Mouse (Mus musculus): ENCODE data around the gene Eno4. TPM values are rescaled to one million over a fixed set of nuclear protein-coding genes. Genes with fewer than 3 reads are reported as not detected.
"Not testable (repeated sequence)": the region's sequence is repeated elsewhere in the genome, so short reads cannot be mapped to it uniquely, and the experiment has no call there.

The Eno4 gene
- 2.7 and 3.5 TPM in 2 replicates for polyA plus RNA-seq (2015; fragmentation: Nextera tagmentation; extraction: Ambion mirVana)

DNA sequence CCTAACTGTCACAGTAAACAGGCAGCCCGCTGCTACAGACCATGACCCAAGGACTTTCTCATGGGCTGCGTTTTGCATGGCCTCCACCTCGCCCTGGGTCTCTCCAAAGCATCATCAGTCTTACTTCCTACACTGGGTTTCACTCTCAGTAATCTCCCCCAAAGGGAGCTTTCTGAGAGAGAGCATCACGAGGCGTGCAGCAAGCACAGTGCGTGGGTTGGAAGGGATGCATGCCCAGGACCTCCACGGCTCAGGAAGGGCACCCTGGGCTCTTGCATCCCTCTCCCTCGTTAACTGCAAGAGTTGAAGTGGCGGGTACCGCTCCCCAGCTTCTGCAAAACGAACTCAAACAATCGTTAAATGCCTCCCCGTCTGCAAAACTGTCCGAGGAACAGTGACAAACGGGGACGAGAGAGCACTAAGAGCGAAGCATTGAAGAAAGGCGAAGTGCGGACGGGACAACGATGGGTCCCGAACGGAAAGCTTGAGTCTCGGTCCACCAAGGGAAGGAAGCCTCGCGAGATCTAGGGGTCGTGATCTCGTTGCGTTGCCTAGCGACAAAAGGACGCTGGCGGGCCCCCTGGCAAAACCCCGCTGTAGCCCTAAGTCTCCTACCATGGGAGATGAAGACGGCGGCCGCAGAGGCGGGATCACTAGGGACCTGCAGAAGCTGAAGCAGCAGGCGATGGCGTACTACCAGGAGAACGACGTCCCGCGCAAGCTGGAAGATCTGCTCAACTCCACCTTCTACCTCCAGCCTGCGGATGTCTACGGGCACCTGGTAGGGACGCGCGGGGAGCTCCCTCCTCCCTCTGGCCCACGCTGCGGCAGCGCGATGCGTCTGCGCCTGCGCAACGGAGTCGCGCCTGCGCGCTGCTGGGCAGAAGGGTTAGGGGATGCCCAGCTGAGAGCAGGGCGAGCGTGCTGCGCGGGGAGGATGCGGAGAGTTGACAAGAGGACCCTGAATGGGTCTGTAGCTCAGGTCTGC, at the start of gene Eno4, which contains the start of gene Hspa12a:
Gene Eno4 (plus strand): TSS at position 585 of the 988 bp plus-strand sequence.
Gene Hspa12a (minus strand): TSS at position 814 of the 988 bp plus-strand sequence.
- TF ChIP-seq EP300 (IDR thresholded peaks at IDR 0.05) = no peak
- TF ChIP-seq CTCF (IDR thresholded peaks at IDR 0.05) = no peak
- 1% methylated on average over 63 of the region's 65 CpGs for WGBS
- peak within 1 kb of the TSS; percentile 55 for H3K4me3 ChIP-seq (ENCODE audit: low read depth, low read length)

DNA sequence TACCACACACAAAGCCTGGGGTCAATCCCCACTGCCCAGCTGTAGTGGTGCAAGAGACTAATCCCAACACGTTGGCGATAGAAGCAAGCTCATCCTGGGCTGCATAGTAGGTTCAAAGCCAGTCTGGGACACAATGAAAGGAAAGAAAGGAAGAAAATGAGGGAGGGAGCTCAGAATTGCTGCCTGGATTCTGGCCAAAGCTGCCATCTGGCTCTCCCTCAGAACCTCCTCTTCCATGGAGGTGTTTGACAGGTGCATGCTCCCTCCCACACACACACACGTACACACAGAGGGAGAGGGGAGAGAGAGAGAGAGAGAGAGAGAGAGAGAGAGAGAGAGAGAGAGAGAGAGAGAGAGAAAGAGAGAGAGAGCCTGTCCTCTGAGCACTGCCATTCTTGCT, 47.0 kb upstream of the Eno4 start:
- Histone ChIP-seq H3K36me3 (ENCODE audit: insufficient read depth, low read length) (no peaks in the 10 kb centered on the region), H3K4me1 (ENCODE audit: insufficient read depth, low read depth, low read length) (no peaks in the 10 kb centered on the region), H3K27me3 (replicated peaks; ENCODE audit: insufficient read depth, low read length) (no peaks in the 10 kb centered on the region), H3K4me3 (ENCODE audit: low read depth, low read length) (no peak overlapping the region), H3K4me2 (replicated peaks; ENCODE audit: low read depth, low read length) (no peak overlapping the region), H3K9ac (replicated peaks; ENCODE audit: low read depth) (no peak overlapping the region), H3K9me3 (ENCODE audit: low read length) (no peaks in the 10 kb centered on the region), H3K27ac (ENCODE audit: low read length) (no peak overlapping the region)
- 64% methylated on average over 2 of the region's 3 CpGs for WGBS
- DNase-seq (ENCODE audit: low spot score) (no peak), ATAC-seq (no peak)
- no peak for TF ChIP-seq EP300 (IDR thresholded peaks at IDR 0.05)
- TF ChIP-seq CTCF (IDR thresholded peaks at IDR 0.05) = no peak

More for the DNA sequence above, at the start of gene Eno4, which contains the start of gene Hspa12a:
- no peaks in the 10 kb centered on the region for H3K4me1 ChIP-seq (ENCODE audit: insufficient read depth, low read depth, low read length)
- no peaks in the 10 kb centered on the region for H3K9me3 ChIP-seq (ENCODE audit: low read length)
- ATAC-seq (peak; percentile 98), DNase-seq (ENCODE audit: low spot score) (peak; percentile 96)
- peak within 1 kb of the TSS; percentile 79 for H3K4me2 ChIP-seq (replicated peaks; ENCODE audit: low read depth, low read length)
- no peak within 1 kb of the TSS for H3K27ac ChIP-seq (ENCODE audit: low read length)
- peak within 1 kb of the TSS; percentile 70 for H3K9ac ChIP-seq (replicated peaks; ENCODE audit: low read depth)
- H3K36me3 ChIP-seq (ENCODE audit: insufficient read depth, low read length) = no peaks in the 10 kb centered on the region
- H3K27me3 ChIP-seq (replicated peaks; ENCODE audit: insufficient read depth, low read length) = no peaks in the 10 kb centered on the region

DNA sequence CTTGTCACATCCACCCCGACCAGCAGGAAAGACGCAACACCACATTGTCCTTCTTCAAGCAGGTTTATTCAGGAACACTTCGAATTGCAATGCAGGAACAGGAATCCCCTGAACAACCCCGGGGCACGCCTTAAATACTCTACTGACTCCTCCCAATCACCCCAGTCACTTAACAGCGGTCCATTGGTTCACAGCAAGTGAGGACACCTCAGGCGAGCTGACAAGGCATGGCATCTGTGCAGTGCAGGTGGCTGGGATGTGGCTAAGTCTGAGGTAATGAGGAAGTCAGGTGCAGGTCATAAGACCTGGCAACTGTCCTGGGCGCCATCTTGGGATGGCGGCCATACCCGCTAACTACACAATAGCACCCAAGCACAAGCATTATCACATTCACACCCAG, 42.8 kb upstream of the Eno4 start:
- 86% methylated on average over 10 of the region's 10 CpGs for WGBS
- not testable (repeated sequence) for H3K9me3 ChIP-seq (ENCODE audit: low read length); DNase-seq (ENCODE audit: low spot score); H3K36me3 ChIP-seq (ENCODE audit: insufficient read depth, low read length); ATAC-seq; H3K27ac ChIP-seq (ENCODE audit: low read length); H3K4me3 ChIP-seq (ENCODE audit: low read depth, low read length); H3K4me1 ChIP-seq (ENCODE audit: insufficient read depth, low read depth, low read length); H3K9ac ChIP-seq (replicated peaks; ENCODE audit: low read depth); H3K27me3 ChIP-seq (replicated peaks; ENCODE audit: insufficient read depth, low read length); H3K4me2 ChIP-seq (replicated peaks; ENCODE audit: low read depth, low read length)

DNA sequence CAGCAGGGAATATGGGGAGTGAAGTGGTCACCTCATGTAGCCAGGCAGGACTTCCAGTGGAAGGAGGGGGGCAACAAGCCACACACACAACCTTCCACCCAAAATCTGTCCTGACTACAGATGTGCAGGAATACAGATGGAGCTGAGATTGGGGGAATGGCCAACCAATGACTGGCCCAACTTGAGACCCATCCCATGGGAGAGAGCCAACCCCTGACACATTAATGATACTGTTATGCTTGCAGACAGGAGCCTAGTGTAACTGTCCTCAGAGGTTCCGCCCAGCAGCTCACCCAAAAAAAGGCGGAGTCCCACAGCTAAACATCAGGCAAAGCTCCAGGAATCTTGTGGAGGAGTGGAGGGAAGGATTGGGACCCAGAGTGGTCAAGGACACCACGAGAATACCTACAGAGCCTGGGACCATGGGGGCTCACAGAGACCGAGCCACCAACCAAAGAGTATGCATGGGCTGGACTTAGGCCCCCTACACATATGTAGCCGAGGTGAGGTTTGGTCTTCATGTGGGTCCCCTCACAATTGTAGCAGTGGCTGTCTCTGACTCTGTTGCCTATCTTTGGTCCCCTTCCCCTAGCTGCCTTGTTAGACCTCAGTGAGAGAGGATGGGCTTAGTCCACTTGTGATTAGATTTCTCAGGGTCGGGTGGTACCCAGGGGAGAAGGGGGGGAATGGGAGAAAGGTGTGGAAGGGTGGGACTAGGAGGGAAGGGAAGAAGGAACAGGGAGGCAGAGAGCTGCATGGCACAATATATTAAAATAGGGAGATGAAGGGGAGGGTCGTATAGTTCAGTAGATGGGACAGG, 39.9 kb upstream of the Eno4 start:
- Histone ChIP-seq H3K27me3 (replicated peaks; ENCODE audit: insufficient read depth, low read length) (no peaks in the 10 kb centered on the region), H3K9me3 (ENCODE audit: low read length) (no peaks in the 10 kb centered on the region), H3K27ac (ENCODE audit: low read length) (no peak overlapping the region), H3K4me1 (ENCODE audit: insufficient read depth, low read depth, low read length) (peaks cover 2% of the 10 kb centered on the region; the same call in 1 of the 2 replicates), H3K4me3 (ENCODE audit: low read depth, low read length) (no peak overlapping the region), H3K4me2 (replicated peaks; ENCODE audit: low read depth, low read length) (peak overlapping the region; percentile 40; the same call in 1 of the 2 replicates), H3K36me3 (ENCODE audit: insufficient read depth, low read length) (no peaks in the 10 kb centered on the region), H3K9ac (replicated peaks; ENCODE audit: low read depth) (no peak overlapping the region)
- 58% methylated on average over 7 of the region's 7 CpGs for whole genome bisulfite sequencing
- TF ChIP-seq CTCF (IDR thresholded peaks at IDR 0.05) (no peak), EP300 (IDR thresholded peaks at IDR 0.05) (no peak)
- peak; percentile 14 for ATAC-seq
- DNase-seq (ENCODE audit: low spot score) = no peak

DNA sequence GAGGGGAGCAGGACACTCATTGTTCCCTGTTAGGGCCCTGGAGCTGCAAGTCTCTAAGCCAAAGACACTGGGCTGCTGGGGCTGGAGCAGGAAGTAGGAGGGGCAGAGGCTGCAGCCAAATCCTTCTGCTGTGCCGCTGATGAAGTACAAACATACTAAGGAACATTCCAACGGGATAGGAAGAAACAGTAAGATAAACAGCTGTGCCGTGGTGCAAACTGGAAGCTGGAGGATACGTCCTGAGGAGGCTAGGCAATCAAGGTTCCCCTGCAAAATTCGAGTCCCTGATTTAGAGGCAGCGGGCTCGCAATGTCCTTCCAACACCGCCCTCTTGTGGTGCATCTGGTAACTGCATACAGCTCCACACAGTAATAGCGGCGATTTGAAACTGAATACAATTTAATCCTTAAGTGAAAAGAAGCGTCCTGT, 39.3 kb upstream of the Eno4 start:
- Histone ChIP-seq H3K9me3 (ENCODE audit: low read length) (no peaks in the 10 kb centered on the region), H3K36me3 (ENCODE audit: insufficient read depth, low read length) (no peaks in the 10 kb centered on the region), H3K4me3 (ENCODE audit: low read depth, low read length) (no peak overlapping the region), H3K27ac (ENCODE audit: low read length) (no peak overlapping the region), H3K4me1 (ENCODE audit: insufficient read depth, low read depth, low read length) (peaks cover 3% of the 10 kb centered on the region; the same call in 1 of the 2 replicates), H3K9ac (replicated peaks; ENCODE audit: low read depth) (no peak overlapping the region), H3K4me2 (replicated peaks; ENCODE audit: low read depth, low read length) (peak overlapping the region; percentile 40), H3K27me3 (replicated peaks; ENCODE audit: insufficient read depth, low read length) (no peaks in the 10 kb centered on the region)
- ATAC-seq (peak; percentile 90), DNase-seq (ENCODE audit: low spot score) (peak; percentile 87)
- TF ChIP-seq EP300 (IDR thresholded peaks at IDR 0.05) (peak; percentile 63; the same call in 1 of the 2 replicates), CTCF (IDR thresholded peaks at IDR 0.05) (peak; percentile 98)
- under 1% methylated on average over 11 of the region's 11 CpGs for WGBS

DNA sequence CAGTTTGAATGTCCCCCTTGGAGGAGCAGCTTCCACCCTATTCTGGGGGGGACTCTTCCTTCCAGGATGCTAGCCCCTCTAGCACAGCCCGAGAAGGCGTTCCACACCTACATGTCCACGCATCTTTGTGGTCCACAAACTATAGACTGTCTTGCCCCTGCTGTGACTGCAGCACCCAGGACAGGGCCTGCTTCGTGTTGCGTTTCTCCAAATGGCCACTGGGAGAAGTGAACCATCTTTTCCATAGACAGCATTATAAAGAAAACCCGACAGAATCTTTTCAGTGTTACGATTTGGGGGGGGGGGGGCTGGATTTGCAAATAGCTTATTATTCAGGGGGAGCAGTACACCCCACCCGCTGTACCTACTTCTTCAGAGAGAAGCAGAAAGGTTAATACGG, 36.5 kb upstream of the Eno4 start:
- Histone ChIP-seq H3K4me1 (ENCODE audit: insufficient read depth, low read depth, low read length) (peaks cover 3% of the 10 kb centered on the region; the same call in 1 of the 2 replicates), H3K36me3 (ENCODE audit: insufficient read depth, low read length) (no peaks in the 10 kb centered on the region), H3K27me3 (replicated peaks; ENCODE audit: insufficient read depth, low read length) (no peaks in the 10 kb centered on the region), H3K27ac (ENCODE audit: low read length) (no peak overlapping the region), H3K9me3 (ENCODE audit: low read length) (no peaks in the 10 kb centered on the region), H3K4me3 (ENCODE audit: low read depth, low read length) (no peak overlapping the region), H3K4me2 (replicated peaks; ENCODE audit: low read depth, low read length) (no peak overlapping the region), H3K9ac (replicated peaks; ENCODE audit: low read depth) (no peak overlapping the region)
- TF ChIP-seq EP300 (IDR thresholded peaks at IDR 0.05) (no peak), CTCF (IDR thresholded peaks at IDR 0.05) (peak; percentile 30)
- ATAC-seq (no peak), DNase-seq (ENCODE audit: low spot score) (no peak)
- 54% methylated on average over 9 of the region's 9 CpGs for WGBS

Data from lung, postnatal 0 days (tissue).